Mouse (Mus musculus) layer of hippocampus, adult 8-10 months (tissue): Measurements from ENCODE around the gene Ovca2. TPM values are rescaled to one million over a fixed set of nuclear protein-coding genes. Genes with fewer than 3 reads are reported as not detected.

Experiments
- DNase-seq, 2 experiments: peaks; one replicate each; pipeline ENCODE4 v3.0.0; 2022; ENCODE audit warnings: low spot score in 2 of 2
- total RNA-seq, 4 experiments: library from RNA; stranded (reverse); gene quantifications; 2 replicates each; pipeline ENCODE4 v1.2.4; 2022

Gene Ovca2
- total RNA-seq = 10 to 100 TPM; 15.6 to 23.4 (median 19.8) TPM

- DNase-seq = peak; percentile 85 to 87
Observed at GRCm38 (mm10) chr11:75178672-75179208, at the start of gene Ovca2. TSS of gene Ovca2 (minus strand) at chr11:75178835.

DNA sequence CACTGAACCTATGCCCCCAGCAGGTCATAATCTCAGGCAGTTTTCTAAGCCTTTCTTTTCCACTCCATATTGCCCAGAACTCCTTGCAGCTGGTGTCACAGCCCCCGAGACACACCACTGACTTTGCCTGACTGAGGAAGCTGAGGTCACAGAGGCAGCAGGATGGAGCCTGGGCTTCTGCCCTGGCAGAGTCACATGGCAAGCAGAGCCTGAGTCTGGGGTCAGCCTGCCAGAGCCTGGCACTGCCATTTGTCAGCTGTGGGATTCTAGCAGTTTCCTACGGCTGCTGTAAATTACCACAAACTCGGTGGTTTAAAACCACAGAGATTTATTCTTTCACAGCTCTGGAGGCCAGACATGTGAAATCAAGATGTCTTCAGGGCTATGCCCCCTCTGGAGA, 49.0 kb upstream of the Ovca2 start:
- DNase-seq = no peak

- DNase-seq = no peak
Observed at GRCm38 (mm10) chr11:75224835-75225234, 46.2 kb upstream of the Ovca2 start.

- DNase-seq = no peak
Observed at GRCm38 (mm10) chr11:75224062-75224461, 45.4 kb upstream of the Ovca2 start.

- DNase-seq = no peak
Observed at GRCm38 (mm10) chr11:75220517-75221145, 42.0 kb upstream of the Ovca2 start.

DNA sequence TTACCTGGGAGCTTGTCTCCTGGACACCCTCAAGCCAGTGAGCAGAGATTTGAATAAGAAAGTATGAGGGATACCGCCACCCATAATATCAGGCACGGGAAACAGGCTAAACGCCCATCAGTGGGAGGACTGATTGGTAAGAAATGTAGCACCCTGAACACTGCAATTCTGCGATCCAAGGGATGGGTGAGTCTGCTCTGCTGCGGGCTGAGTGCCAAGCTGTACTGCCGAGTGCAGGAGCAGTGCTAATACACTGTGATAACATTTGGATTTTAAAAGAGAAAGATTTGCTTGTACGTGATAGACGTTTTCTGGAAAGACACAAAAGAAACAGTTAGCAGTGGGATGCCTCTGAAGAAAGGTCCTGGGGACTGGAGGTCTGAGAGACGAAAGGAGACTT, 41.5 kb upstream of the Ovca2 start:
- DNase-seq = peak; percentile 49 to 71

DNA sequence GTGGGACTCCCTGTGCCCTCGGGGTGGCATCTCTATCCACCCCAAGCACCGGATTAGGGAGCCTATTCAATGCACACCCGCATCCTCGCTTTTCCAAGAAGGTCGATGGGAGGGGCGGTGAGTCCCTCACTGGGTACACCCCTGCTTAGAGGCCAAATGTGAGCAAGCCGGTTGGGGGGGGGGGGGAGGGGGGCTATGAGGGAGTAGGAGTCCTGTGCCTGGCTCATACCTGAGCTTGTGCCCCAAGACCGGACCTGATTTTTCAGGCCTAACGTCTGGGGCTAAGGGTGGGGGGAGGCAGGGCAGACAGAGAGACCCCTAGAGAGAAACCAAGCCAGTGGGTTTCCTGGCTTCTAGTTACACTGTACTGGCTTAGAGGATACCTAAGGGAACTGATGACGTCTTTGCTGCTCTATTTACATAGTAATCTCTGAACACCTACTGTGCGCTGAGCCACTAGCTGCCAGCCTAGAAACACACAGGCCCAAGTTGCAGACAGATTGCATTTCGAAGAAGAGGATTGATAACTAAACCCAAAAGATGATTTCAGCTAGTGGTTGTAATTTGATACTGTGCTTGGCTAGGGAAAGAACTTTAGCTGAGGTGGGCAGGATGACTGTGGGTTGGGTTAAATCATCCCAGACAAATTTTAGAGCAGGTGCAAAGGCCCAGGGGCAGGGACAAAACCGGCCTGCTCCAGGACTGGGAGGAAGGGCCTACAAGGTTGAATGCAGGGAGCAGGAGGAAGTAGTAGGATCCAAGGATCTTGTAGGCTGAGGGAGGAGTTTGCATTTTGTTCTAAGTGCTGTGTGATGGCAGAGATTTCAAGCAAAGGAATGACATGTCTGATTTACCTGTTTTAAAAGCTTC, 35.7 kb upstream of the Ovca2 start:
- no peak for DNase-seq

DNA sequence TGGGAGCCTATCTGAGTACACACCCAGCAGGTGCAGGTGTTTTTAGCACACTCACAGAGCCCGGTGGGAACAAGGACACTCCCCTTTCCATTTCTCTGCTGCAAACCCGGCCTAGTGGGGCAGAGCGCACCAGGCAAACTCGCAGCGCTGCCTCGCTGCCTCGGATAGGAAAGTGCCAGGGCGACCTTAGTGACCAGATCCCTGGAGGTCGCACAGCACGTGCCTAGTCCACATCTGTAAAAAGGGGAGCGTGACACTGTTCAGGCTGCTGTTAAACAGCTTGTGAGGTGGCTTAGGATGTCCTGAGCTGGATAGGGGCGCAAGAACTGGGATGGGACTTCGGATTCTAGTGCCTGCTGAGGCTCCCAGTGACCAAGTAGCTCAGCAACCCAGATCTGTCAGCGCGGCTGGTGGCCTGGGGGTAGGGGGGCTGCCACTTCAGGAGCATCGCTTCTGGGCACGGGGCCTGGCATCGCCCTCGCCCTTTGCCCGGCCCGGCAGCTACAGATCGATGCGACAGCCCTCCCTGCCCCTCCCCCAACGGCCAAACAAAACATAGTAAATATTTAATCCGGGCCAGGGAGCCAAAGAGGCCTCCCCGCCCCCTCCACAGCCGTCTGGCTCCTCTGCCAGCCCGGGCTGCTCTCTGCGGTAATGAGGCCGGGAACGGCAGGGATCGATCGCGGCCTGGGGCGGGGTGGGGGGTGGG, 34.9 kb upstream of the Ovca2 start:
- no peak for DNase-seq

DNA sequence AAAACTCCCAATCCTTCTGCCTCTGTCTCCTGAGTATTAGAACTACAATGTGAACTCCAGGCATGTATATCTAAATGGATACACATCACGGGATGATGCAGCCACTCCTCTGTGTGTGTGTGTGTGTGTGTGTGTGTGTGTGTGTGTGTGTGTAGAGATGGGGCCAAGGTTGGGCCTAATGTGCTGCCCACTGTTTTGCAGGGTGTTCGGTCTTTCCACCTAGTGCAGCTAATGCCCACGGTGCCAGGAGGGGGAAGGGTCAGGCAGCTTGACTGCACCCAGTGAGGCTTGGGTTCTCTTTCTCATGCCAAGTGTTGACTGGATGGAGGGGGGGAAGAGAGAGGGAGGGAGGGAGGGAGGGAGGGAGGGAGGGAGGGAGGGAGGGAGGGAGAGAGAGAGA, 34.2 kb upstream of the Ovca2 start:
- no peak for DNase-seq

DNA sequence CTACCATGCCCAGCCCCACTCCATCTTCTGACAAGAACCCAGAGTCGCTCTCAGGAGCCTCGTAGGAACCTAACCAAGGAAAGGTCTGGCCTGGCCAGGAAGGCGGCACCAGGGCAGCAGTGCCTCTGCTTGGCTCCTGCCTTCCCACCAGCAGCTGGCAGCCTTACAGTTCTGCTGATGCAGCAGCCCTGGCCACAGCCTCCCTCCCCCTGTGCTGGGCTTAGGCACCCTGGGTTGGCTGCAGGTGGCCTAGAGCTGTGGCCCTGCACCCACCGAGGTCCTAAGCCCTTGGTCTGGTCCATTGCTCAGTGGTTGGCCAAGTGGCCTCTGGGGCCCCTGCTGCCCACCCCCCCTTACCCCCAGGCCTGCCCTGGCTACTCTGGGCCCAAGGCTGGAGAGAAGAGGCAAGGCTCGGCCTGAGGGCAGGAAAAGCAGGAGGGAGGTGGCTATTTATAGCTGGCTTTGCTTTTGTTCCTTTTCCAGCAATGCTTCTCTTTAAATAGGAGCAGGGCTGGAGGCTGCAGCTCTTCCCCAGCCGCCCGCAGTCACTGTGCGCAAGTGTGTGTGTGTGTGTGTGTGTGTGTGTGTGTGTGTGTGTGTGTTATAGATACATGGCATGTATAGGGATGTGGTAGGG, 33.5 kb upstream of the Ovca2 start:
- DNase-seq = no peak

DNA sequence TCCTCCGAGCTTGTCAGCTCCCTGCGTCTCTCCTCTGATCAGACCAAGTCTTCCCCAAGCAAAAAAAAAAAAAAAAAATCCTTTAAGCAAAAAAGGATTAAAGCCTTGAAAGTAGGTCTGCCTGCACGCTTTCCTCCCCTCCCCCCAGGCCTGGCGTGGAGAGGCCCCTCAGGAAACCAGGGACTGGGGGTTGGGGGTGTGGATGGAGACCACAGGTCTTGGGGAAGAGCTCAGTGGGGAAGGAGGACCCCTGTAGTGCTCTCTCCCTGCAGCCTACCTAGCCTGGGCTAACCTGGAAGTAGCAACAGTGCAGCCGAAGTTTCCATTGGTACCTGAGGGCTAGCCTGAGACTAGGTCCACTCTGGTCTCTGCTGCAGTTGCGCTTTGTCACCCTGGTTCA, 32.1 kb upstream of the Ovca2 start:
- no peak for DNase-seq

DNA sequence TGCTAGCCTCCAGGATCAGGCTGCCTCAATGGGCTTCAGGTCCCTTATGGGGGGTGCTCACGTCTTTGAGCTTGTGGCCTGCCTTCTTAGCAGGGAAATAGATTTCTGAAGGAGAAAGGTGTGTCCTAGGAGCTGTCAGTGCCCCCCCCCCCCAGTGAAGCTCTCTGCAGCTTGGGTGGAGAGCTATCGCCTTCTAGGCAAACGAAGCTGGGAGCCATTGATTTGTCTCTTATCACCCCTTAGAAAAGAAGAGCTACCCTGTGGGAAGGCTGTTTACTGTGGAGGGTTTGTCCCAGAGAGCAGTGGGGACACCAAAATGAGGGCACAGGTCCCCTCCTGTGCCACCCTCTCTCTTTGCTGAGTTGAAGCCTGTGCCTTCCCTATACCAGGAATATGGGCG, 31.5 kb upstream of the Ovca2 start:
- no peak for DNase-seq

GRCm38 (mm10) chr11:75209363-75209762, 30.7 kb upstream of the Ovca2 start:
- no peak for DNase-seq

DNA sequence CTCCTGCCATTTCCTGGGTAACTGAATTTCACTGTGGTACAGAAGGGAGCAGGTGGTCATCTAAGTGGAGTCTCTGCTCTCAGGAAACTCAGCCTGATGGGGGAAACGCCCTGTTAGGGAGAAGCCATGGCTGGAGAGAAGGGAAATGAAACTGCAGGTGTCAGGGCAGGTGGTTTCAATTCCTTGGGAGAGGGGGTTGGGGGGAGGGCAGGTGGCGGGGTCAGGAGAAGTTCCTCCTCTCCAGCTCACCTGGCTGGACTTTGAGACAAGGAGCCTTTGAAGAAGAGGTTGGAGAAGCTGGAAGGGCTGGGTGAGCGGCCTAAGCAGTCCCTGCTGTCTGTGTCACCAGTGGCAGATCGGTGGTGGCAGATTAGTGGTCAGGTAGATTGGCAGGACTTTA, 27.7 kb upstream of the Ovca2 start:
- DNase-seq = no peak

- no peak for DNase-seq
Observed at GRCm38 (mm10) chr11:75204472-75204871, 25.8 kb upstream of the Ovca2 start.

- DNase-seq = no peak
Observed at GRCm38 (mm10) chr11:75203926-75204325, 25.3 kb upstream of the Ovca2 start.

- DNase-seq = no peak
Observed at GRCm38 (mm10) chr11:75201721-75202120, 23.1 kb upstream of the Ovca2 start.

DNA sequence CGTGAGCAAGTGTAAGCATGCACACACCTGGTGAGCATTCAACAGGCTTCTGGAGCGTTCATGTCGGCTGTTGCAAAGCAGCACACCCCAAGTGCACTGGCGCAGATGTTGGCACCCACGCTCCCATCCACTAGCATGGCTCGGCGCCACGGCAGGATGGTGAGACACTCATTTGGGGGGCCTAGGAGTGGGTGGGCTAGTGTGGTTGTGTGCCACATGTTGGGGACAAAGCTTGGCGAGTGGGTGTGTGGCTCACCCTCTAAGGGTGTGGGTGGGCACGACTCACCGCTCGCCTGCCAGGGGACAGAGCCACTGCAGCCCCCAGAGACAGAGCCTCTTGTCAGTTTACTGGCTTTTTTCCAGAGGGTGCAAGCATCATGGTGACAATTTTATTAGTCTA, 22.3 kb upstream of the Ovca2 start:
- peak; percentile 68 to 72 for DNase-seq

DNA sequence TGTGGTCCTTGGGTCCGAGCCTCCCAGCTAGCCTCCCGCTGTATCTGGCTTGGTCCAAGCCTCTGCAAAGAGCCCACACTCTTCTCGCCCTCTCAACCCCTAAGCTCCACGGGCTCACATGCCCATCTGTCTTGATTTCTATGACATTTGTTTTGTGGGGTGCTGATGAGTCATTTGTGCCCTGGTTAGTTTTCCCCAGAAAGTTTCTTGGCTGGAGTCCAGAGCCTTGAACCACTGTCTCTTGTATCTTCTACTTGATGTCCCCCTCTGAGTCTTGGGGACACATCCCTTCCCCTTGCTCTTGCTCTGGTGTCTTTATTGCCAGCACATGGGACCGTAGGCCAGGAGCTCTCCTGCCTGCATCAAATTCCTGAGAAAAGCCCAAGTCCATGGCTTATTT, 21.3 kb upstream of the Ovca2 start:
- DNase-seq = no peak

DNA sequence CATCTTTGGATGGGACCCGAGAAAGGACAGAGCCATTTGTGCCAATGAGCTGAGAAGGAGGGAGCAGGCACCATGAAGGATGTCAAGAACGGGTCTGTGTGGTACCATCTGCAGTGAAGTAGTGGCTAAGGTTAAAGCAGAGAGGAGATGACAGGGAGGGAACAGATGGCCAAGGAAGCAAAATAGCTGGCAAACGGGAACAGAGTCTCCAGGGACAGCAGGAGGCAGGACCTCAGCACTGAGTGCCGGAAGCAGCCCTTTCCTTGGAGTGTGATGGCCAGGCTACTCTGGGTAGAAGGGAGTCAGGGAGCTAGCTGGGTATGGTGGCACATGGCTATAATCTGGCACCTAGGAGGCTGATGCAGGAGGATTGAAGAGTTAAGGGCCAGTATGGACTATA, 20.2 kb upstream of the Ovca2 start:
- no peak for DNase-seq

DNA sequence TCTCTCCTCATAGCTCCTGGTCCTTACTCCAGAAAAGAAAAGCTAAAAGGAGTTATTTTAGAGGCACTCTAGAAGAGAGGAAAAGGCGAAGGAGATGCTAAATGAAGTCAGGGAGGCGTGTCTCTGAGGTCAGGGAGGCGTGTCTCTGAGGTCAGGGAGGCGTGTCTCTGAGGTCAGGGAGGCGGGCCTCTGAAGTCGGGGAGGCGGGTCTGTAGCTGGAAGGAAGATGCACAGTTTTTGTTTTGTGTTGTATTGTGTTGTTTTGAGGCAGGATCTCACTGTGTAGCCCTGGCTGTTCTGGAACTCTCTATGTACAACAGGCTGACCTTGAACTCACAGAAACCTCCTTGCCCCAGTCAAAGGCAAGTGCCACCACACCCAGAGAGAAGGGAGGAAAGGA, 19.3 kb upstream of the Ovca2 start:
- no peak for DNase-seq

- DNase-seq = no peak
Observed at GRCm38 (mm10) chr11:75196131-75196530, 17.5 kb upstream of the Ovca2 start.
